Mouse (Mus musculus) ES-Bruce4 (cell line): Measurements from ENCODE around the gene Qsox1.

Experiments used
- CTCF ChIP-seq: IDR thresholded peaks from one replicate; pipeline ENCODE4 v1.8.1; 2011; ENCODE audit warnings: low read depth, low read length
- EP300 ChIP-seq: IDR thresholded peaks from 2 replicates; pipeline ENCODE4 v1.6.1; 2011; ENCODE audit warnings: low read depth, low read length; ENCODE audit not compliant: insufficient read depth
- POLR2A ChIP-seq: IDR thresholded peaks from one replicate; pipeline ENCODE4 v1.8.1; 2011; ENCODE audit warnings: low read length; ENCODE audit not compliant: insufficient read depth

DNA sequence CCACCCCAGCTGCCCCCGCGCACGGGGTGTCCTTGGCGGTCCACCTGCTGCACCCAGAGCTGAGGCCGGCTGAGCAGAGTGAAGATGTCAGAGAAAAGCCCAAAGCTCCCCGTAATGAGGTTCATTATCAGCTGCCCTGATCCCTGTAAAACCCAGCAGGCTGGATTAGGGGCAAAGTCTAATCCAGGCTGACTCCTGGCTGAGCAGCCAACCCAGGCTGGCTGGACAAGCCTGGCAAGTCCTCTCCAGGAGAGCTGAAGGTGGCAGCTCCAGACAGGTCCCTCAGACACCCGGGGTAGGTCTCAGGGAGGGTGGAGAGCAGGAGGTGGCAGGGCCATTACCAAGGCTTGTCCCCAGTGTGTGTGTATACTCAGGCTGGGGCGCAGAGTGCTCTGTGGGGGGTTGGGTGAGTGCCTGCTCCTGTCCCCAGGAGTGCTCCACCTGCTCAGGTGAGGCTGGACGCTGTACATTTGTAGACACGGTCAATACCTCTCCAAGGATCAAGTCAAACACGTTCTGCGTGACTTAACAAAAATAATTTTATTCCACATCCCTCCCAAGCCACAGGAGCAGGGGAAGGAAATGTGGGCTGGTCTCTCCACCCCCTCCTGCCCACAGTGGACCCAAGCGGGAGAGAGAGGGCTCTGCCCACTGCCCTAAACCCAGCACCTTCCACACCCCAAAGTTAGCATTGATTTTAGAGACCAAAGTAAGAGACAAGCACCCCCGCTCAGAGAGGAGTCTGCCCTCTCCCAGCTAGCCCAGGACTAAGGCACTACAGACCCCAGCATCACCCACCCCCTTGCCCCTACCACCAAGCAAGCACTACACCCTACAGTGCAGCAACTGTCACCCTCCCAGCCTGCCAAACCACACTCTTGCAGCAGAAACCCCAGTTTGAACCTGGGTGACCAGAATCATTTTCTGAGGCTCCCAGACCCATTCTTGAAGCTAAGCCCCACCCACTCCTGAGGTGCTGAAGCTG is 34.8 kb downstream of the Qsox1 start:
- no peak for TF ChIP-seq CTCF
- TF ChIP-seq POLR2A = no peak
- no peak for TF ChIP-seq EP300
